Mouse (Mus musculus) embryonic fibroblast, embryonic 13.5 days (primary cell): ENCODE results near the gene Ryr1. TPM values are rescaled to one million over a fixed set of nuclear protein-coding genes. Genes with fewer than 3 reads are reported as not detected.
A peak's percentile ranks its signal among the peaks of the same experiment; 100 is the strongest.

Experiments used
- H3K27ac ChIP-seq: 2 replicates; pipeline ENCODE4 v1.5.1; 2012; ENCODE audit warnings: low read length, control low read depth, inconsistent platforms; ENCODE audit not compliant: insufficient read depth
- H3K4me1 ChIP-seq: 2 replicates; pipeline ENCODE4 v1.6.1; 2011; ENCODE audit warnings: low read length; ENCODE audit not compliant: control insufficient read depth, insufficient read depth
- H3K4me3 ChIP-seq: 2 replicates; pipeline ENCODE4 v1.5.1; 2011; ENCODE audit warnings: mild to moderate bottlenecking, control low read depth, low read length; ENCODE audit not compliant: insufficient read depth
- CTCF ChIP-seq: IDR thresholded peaks from 2 replicates; pipeline ENCODE4 v1.5.1; 2011; ENCODE audit warnings: mild to moderate bottlenecking, control low read depth, low read length, moderate library complexity, borderline replicate concordance; ENCODE audit not compliant: insufficient read depth
- POLR2A ChIP-seq: IDR thresholded peaks from 2 replicates; pipeline ENCODE4 v1.6.1; 2011; ENCODE audit warnings: low read depth, mild to moderate bottlenecking, control low read depth, low read length, moderate library complexity
- polyA plus RNA-seq: library from polyadenylated mRNA; stranded (reverse); fragments of >200 nt; gene quantifications from 2 replicates; pipeline ENCODE4 v1.2.4, GENCODE M21; 2011; ENCODE audit warnings: low read depth; ENCODE audit not compliant: missing spikeins, insufficient read length

The Ryr1 gene
- polyA plus RNA-seq = 0.05 and 0.28 TPM in 2 replicates

DNA sequence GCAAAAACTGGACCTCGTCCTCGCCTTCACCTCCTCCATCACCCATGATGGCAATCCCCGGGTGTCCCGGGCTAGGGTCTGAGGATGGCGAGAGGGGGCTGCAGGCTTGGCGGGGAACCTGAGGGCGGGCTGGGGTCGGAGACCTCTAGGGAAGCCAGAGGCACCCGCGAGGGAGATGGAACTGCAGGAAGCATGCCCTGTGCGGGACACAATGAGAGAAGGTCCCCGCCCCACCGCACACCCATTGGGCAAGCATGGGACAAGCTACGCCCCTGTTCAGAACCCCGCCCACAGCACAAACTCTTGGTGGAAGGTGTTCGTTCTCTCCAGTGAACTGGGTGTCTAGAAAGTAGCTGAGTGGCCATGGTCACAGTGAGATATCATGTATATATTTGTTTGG is at the start of gene Ryr1:
TSS of gene Ryr1 (minus strand) at position 210 of the 400 bp plus-strand sequence.
- Histone ChIP-seq H3K27ac (no peak within 1 kb of the TSS), H3K4me1 (no peaks in the 10 kb centered on the region), H3K4me3 (peak within 1 kb of the TSS; percentile 11; the same call in 1 of the 2 replicates)
- TF ChIP-seq POLR2A (no peak), CTCF (no peak)

DNA sequence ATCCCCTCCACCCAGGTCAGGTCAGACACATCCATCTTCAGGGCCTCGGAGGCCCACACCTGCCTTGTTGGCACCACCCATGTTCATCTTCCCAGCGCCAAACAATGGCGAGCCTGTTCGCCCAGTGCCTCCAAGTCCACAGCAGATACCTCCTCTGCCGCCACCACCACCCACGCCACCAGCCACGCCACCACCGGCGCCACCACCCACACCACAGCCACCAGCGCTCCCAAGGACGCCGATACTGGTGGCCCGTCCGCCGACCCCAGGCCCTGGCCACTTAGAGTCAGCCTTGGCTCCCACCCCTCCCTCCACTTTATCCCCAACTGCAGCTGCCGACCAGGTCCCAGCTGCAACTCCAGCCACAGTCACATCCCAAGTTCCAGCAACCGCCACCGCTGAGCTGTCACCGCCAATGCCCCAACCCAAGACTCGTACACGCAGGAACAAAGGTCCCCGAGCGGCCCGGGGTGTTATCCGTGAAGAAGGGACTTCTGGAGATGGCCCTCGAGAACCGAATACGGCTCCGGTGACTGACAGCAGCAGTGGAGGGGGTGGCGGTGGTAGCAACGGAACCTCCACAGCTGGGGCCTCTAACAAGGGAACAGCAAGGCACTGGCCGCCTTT is 47.5 kb upstream of the Ryr1 start:
- no peak overlapping the region for H3K27ac ChIP-seq
- no peak overlapping the region for H3K4me3 ChIP-seq
- TF ChIP-seq CTCF = no peak
- TF ChIP-seq POLR2A = no peak
- H3K4me1 ChIP-seq = peaks cover 3% of the 10 kb centered on the region

DNA sequence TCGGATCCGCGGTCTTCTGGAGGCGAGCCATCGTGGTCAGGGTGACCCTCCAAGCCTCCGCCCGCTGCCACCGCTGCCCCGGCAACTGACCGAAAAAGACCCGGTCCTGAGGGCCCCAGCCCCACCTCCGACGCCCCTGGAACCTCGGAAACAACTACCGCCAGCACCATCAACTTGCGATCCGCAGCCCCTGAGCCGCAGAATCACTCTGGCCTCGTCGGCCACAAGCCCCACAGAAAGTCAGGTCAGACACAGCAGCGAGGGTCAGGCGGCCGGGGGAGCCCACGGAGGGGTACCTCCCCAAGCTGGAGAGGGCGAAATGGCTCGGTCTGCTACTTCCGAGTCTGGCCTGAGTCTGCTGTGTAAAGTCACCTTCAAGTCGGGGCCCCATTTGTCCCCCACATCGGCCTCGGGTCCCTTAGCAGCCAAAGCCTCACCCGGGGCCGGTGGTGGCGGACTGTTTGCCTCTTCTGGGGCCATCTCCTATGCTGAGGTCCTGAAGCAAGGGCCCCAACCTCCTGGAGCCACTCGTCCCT is 46.7 kb upstream of the Ryr1 start:
- Histone ChIP-seq H3K4me1 (peaks cover 9% of the 10 kb centered on the region), H3K27ac (peak overlapping the region; percentile 48; the same call in 1 of the 2 replicates), H3K4me3 (0 out of 2 replicates have a peak overlapping the region, but pooled peaks have one; percentile 53)
- TF ChIP-seq POLR2A (no peak), CTCF (no peak)

DNA sequence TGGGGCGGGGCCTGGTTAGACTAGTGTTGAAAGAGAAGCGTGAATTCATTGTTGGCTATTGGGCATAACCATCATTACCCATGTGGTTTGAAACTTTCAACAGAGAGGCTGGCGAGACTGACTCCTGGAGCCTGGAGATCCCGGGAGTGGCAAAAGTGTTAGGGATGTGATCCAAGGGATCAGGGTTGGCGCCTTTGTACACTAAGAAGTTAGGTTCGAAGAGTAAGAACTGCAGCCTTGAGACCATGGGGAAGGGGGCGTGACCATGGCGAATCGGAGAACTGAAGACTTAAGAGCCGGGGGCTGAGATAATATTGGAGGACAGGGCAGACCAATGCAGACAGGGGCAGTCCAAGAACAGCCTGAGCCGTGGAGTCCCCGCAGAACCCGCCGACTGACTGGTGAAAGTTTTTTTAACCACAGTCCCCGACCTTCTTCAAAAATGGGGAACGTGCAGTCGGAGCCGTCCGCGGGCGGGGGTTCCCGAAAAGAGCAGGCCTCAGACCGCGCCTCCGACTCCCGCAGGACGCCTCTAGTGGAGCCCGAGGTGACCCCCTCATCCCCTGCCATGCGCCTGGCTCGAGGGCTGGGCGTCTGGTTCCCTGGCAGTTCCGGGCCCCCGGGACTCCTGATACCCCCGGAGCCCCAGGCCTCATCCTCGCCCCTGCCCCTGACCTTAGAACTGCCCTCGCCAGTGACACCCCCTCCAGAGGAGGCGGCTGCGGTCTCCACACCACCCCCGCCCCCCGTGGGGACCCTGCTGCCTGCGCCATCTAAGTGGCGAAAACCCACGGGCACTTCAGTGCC is 46.0 kb upstream of the Ryr1 start:
- Histone ChIP-seq H3K4me1 (peaks cover 9% of the 10 kb centered on the region), H3K27ac (peak overlapping the region; percentile 48), H3K4me3 (peak overlapping the region; percentile 53)
- TF ChIP-seq CTCF (no peak), POLR2A (no peak)

- Histone ChIP-seq H3K4me1 (peaks cover 9% of the 10 kb centered on the region), H3K4me3 (peak within 1 kb of the TSS; percentile 84), H3K27ac (peak within 1 kb of the TSS; percentile 84)
- TF ChIP-seq CTCF = no peak
- TF ChIP-seq POLR2A = peak; percentile 64
Measured at GRCm38 (mm10) chr7:29170066-29170754, 45.2 kb upstream of the Ryr1 start, which contains the start of the genes Ggn and Spred3. Gene Ggn (plus strand): TSS chr7:29170210. Gene Spred3 (minus strand): TSS chr7:29170411.

- peak overlapping the region; percentile 84 for H3K4me3 ChIP-seq
- H3K4me1 ChIP-seq = peaks cover 9% of the 10 kb centered on the region
- TF ChIP-seq CTCF = no peak
- no peak for TF ChIP-seq POLR2A
- H3K27ac ChIP-seq = peak overlapping the region; percentile 80
Measured at GRCm38 (mm10) chr7:29169231-29170065, 44.5 kb upstream of the Ryr1 start.

DNA sequence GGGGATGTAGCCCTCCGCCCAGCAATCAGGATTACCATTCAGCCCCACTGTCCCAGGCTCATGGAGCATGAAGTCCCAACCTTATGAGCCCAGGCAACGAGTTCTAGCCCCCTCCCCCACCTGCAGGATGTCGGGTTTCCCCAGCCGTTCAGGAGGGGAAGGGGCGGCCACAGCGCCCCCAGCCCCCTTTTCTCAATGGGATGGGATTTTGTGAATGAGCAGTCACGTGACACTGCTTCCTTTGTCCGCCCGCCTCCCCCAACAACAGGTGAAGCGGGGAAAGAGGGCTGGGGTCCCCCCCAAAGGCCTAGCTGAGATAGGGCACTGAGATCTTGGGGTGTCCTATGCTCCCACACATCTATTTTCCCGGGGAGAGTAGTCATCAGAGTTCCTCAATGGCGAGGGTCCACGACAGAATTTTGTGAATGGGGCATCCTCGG is 43.8 kb upstream of the Ryr1 start:
- H3K27ac ChIP-seq = peak overlapping the region; percentile 66

GRCm38 (mm10) chr7:29168121-29168695 is 43.2 kb upstream of the Ryr1 start:
- Histone ChIP-seq H3K4me3 (peak overlapping the region; percentile 84), H3K27ac (peak overlapping the region; percentile 66; the same call in 1 of the 2 replicates), H3K4me1 (peaks cover 9% of the 10 kb centered on the region)
- TF ChIP-seq POLR2A (peak; percentile 46), CTCF (no peak)

More for the DNA sequence above, 43.8 kb upstream of the Ryr1 start:
- Histone ChIP-seq H3K4me3 (peak overlapping the region; percentile 84), H3K4me1 (peaks cover 9% of the 10 kb centered on the region)
- TF ChIP-seq POLR2A (no peak), CTCF (no peak)

DNA sequence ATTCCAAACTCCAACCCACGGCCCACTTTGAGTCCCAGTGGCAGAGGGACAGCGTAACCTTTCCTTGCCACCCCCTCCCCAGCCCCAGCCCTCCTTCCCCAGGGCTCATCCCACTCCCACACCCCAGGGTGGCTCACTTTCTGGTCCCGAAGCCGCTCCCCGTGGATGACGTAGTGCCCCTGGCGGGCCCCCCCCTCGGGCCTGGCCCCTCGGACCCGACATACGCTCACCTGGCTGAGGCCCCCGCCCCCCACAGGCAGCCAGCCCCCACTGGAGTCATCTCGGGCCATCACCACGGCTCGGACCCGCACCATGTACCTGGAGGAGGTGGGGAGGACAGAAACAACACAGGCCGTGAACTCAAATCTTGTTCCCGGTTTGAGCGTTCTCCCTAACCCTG is 42.7 kb upstream of the Ryr1 start:
- Histone ChIP-seq H3K4me1 (peaks cover 9% of the 10 kb centered on the region), H3K27ac (peak overlapping the region; percentile 66; the same call in 1 of the 2 replicates), H3K4me3 (peak overlapping the region; percentile 84)

More for the DNA sequence above, 42.7 kb upstream of the Ryr1 start:
- no peak for TF ChIP-seq CTCF
- no peak for TF ChIP-seq POLR2A
